In the genomic region with DNA sequence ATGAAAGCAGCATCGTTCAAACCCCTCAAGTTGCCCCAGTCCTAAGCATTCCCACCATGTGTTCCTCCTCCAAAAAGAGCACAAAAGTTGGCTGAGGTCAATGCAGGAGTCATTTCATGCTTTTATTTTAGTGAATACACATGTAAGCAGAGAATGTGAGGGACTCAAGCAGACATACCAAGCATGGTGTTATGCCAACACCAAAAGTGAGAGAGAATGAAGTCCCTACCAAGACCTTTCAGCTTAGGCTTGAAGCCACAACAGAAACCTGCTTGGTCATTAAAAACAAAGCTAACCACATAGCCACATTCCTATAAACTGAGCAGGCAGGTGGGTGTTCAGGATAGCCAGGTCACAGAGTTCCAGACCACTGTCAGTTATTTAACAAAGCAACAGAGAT, we compare ENCODE assay signal across 8 mouse cellular contexts. TPM values are rescaled to one million over a fixed set of nuclear protein-coding genes. Genes with fewer than 3 reads are reported as not detected.
DNase-seq lines count a peak whose midpoint lies in the region; ATAC-seq and TF ChIP-seq lines count a peak whose summit lies in the region.
"Had no signal": no experiment of that assay in that cellular context is flagged by ENCODE, and none has a peak within 500 bp of the region (broad histone marks: within the 10 kb centered on the region; RNA-seq: fewer than 3 reads in every experiment).

No protein-coding gene starts in this region.

- WGBS in kidney, adult 2 months: 45% methylated on average over 1 of the region's 1 CpGs
- WGBS in limb, embryonic 15.5 days: 67% methylated on average over 1 of the region's 1 CpGs

- peaks cover 70% of the 10 kb centered on the region for H3K79me2 ChIP-seq in CH12.LX (replicated peaks; ENCODE audit: control insufficient read depth, extremely low read depth, insufficient read depth, poor library complexity, severe bottlenecking)

- H3K36me3 ChIP-seq in kidney, adult 2 months (ENCODE audit: control insufficient read depth, insufficient read depth, low read length): no peaks in the 10 kb centered on the region; the same call in 1 of the 2 replicates
- peaks cover 36 to 81% of the 10 kb centered on the region in 2 experiments for H3K36me3 ChIP-seq in CH12.LX (replicated peaks in 1 of 2; ENCODE audit: control insufficient read depth in 1 of 2, insufficient read depth in 1 of 2, low read length in 1 of 2)
- H3K36me3 ChIP-seq in limb, embryonic 15.5 days: peaks cover 42% of the 10 kb centered on the region

- ATAC-seq in limb, embryonic 15.5 days (ENCODE audit: insufficient number of reproducible peaks, low FRiP score, low TSS enrichment, low read depth): no peak
- ATAC-seq: midbrain, embryonic 16.5 days had no signal

- no peak for DNase-seq in kidney, adult 2 months
- no peak for DNase-seq in kidney, adult 18-20 months
- peak; percentile 36 for DNase-seq in 3T3-L1 (ENCODE audit: low read depth, low spot score)
- no peak for DNase-seq in CH12.LX (ENCODE audit: extremely low read depth)
- no peak for DNase-seq in embryo, embryonic 11 days
- DNase-seq in urinary bladder, postnatal 14 days (ENCODE audit: low spot score): no peak

- H3K9me3 ChIP-seq in CH12.LX (replicated peaks; ENCODE audit: low read length): no peaks in the 10 kb centered on the region
- H3K9me3 ChIP-seq in limb, embryonic 15.5 days: no peaks in the 10 kb centered on the region

- in situ Hi-C loops in CH12.LX (cut with MboI; ENCODE audit: low pct_ligation_motif_present, low pct_unique_long_range_greater_than_20kb, low sequenced_read_pairs): no loop called here

- H3K4me3 ChIP-seq in kidney, adult 2 months (ENCODE audit: insufficient read depth, low read depth, low read length): no peak overlapping the region
- peak overlapping the region in 1 of 3 experiments; percentile 3 for H3K4me3 ChIP-seq in CH12.LX (replicated peaks in 1 of 3; ENCODE audit: low read depth in 2 of 3, low read length in 2 of 3, poor library complexity in 1 of 3)
- H3K4me3 ChIP-seq in limb, embryonic 15.5 days: no peak overlapping the region

- peak overlapping the region; percentile 95 for H3K27ac ChIP-seq in kidney, adult 2 months (ENCODE audit: insufficient read depth, low read depth, low read length)
- peak overlapping the region; percentile 89 for H3K27ac ChIP-seq in CH12.LX (ENCODE audit: insufficient read depth, low read depth)
- H3K27ac ChIP-seq in limb, embryonic 15.5 days: peak overlapping the region; percentile 68

- peaks cover 31% of the 10 kb centered on the region for H3K4me1 ChIP-seq in kidney, adult 2 months (ENCODE audit: control insufficient read depth, insufficient read depth, low read length)
- H3K4me1 ChIP-seq in CH12.LX (ENCODE audit: control insufficient read depth in 1 of 2, insufficient read depth in 2 of 2): peaks cover 17 to 55% of the 10 kb centered on the region in 2 experiments
- peaks cover 20% of the 10 kb centered on the region for H3K4me1 ChIP-seq in limb, embryonic 15.5 days

- peak overlapping the region; percentile 63 for H3K9ac ChIP-seq in CH12.LX (ENCODE audit: insufficient read depth, low read depth)
- no peak overlapping the region for H3K9ac ChIP-seq in limb, embryonic 15.5 days

- peak overlapping the region; percentile 84 for H3K4me2 ChIP-seq in CH12.LX (ENCODE audit: insufficient read depth, low read depth, poor library complexity, severe bottlenecking)
- no peak overlapping the region for H3K4me2 ChIP-seq in limb, embryonic 15.5 days

- TF ChIP-seq RAD21 in CH12.LX (IDR thresholded peaks at IDR 0.05; ENCODE audit: low read depth, low read length): no peak

- dilution Hi-C loops in CH12.LX (cut with MboI; ENCODE audit: extremely low pct_ligation_motif_present, extremely low pct_unique_long_range_greater_than_20kb, low sequenced_read_pairs): no loop called here

- no peaks in the 10 kb centered on the region for H3K27me3 ChIP-seq in kidney, adult 2 months (replicated peaks; ENCODE audit: control insufficient read depth, insufficient read depth, low read length)
- no peaks in the 10 kb centered on the region for H3K27me3 ChIP-seq in CH12.LX (replicated peaks)
- H3K27me3 ChIP-seq in limb, embryonic 15.5 days: no peaks in the 10 kb centered on the region

- TF ChIP-seq EP300 in CH12.LX (IDR thresholded peaks at IDR 0.05; ENCODE audit: low read length): no peak

- no peak for TF ChIP-seq POLR2A in kidney, adult 2 months (IDR thresholded peaks at IDR 0.05; ENCODE audit: low read depth, low read length)
- TF ChIP-seq POLR2A in CH12.LX (IDR thresholded peaks at IDR 0.05; ENCODE audit: low read depth, low read length): no peak

- TF ChIP-seq CTCF in kidney, adult 2 months (conservative IDR thresholded peaks at IDR 0.05; ENCODE audit: insufficient read depth, insufficient read length, low read depth, low read length): no peak
- TF ChIP-seq CTCF in CH12.LX (conservative IDR thresholded peaks at IDR 0.05 in 1 of 2, IDR thresholded peaks at IDR 0.05 in 1 of 2; ENCODE audit: low read depth in 2 of 2, low read length in 2 of 2): no peak

TF ChIP-seq in CH12.LX, 34 proteins besides CTCF, POLR2A, EP300 and RAD21:
- TF ChIP-seq POLR2AphosphoS2 (IDR thresholded peaks at IDR 0.05; ENCODE audit: low read depth, low read length) (no peak), KAT2A (IDR thresholded peaks at IDR 0.05; ENCODE audit: insufficient replicate concordance, low read length) (no peak), TBP (conservative IDR thresholded peaks at IDR 0.05; ENCODE audit: low read depth, low read length) (no peak)

RNA-seq across cellular contexts. Expression of a gene that starts 35.0 kb away (rescaled TPM):
- 15.8 and 16.2 TPM in 2 replicates for polyA plus RNA-seq in kidney, adult 2 months (2012; rRNA removed)
- total RNA-seq in CH12.LX (2012; rRNA removed) (3.7 and 4.3 TPM in 2 replicates), CH12.LX (2014; rRNA removed) (3.6 and 5.0 TPM in 2 replicates)
- 2.9 and 4.0 TPM in 2 replicates for polyA plus RNA-seq in CH12.LX (2012; ENCODE audit: insufficient read length, low read depth)
- 14.6 and 15.3 TPM in 2 replicates for polyA plus RNA-seq in limb, embryonic 15.5 days (2015; fragmentation: Nextera tagmentation; extraction: Ambion mirVana)

RNA-seq across cellular contexts. Expression of a gene that starts 49.1 kb away (rescaled TPM):
- polyA plus RNA-seq in kidney, adult 2 months (2012; rRNA removed): 40.5 and 43.7 TPM in 2 replicates
- total RNA-seq in CH12.LX (2012; rRNA removed) (17.9 and 19.1 TPM in 2 replicates), CH12.LX (2014; rRNA removed) (4.7 and 6.4 TPM in 2 replicates)
- 36.3 and 47.1 TPM in 2 replicates for polyA plus RNA-seq in CH12.LX (2012; ENCODE audit: insufficient read length, low read depth)
- 21.7 and 24.2 TPM in 2 replicates for polyA plus RNA-seq in limb, embryonic 15.5 days (2015; fragmentation: Nextera tagmentation; extraction: Ambion mirVana)

RNA-seq across cellular contexts. Expression of a gene that starts 57.5 kb away (rescaled TPM):
- 28.7 and 31.6 TPM in 2 replicates for polyA plus RNA-seq in kidney, adult 2 months (2012; rRNA removed)
- total RNA-seq in CH12.LX (2012; rRNA removed) (20.1 and 24.3 TPM in 2 replicates), CH12.LX (2014; rRNA removed) (13.7 and 15.9 TPM in 2 replicates)
- polyA plus RNA-seq in CH12.LX (2012; ENCODE audit: insufficient read length, low read depth): 31.0 and 31.8 TPM in 2 replicates
- polyA plus RNA-seq in limb, embryonic 15.5 days (2015; fragmentation: Nextera tagmentation; extraction: Ambion mirVana): 2.9 and 3.6 TPM in 2 replicates
